Mouse (Mus musculus) G1E (cell line): ENCODE data around the gene Rex1bd.

ENCODE experiments used
- CTCF ChIP-seq: IDR thresholded peaks from 2 replicates; pipeline ENCODE4 v1.5.1; 2012; ENCODE audit warnings: low read depth, low read length, inconsistent platforms, mixed read lengths
- GATA1 ChIP-seq: IDR thresholded peaks from 2 replicates; pipeline ENCODE4 v1.6.1; 2012; ENCODE audit warnings: borderline replicate concordance, low read length, inconsistent platforms, mixed read lengths
- GATA2 ChIP-seq: IDR thresholded peaks from 2 replicates; pipeline ENCODE4 v1.6.1; 2012; ENCODE audit warnings: low read depth, low read length, inconsistent platforms, borderline replicate concordance
- POLR2AphosphoS5 ChIP-seq: IDR thresholded peaks from 2 replicates; pipeline ENCODE4 v1.6.1; 2012; ENCODE audit warnings: low read depth, low read length, inconsistent platforms; ENCODE audit not compliant: insufficient replicate concordance
- TAL1 ChIP-seq: conservative IDR thresholded peaks from 2 replicates; pipeline ENCODE4 v1.6.1; 2012; ENCODE audit warnings: low read depth, low read length, inconsistent platforms, mixed read lengths

GRCm38 (mm10) chr8:70459636-70460035, 46.9 kb downstream of the Rex1bd start:
- no peak for TF ChIP-seq CTCF
- TF ChIP-seq POLR2AphosphoS5: no peak
- no peak for TF ChIP-seq GATA1
- no peak for TF ChIP-seq TAL1
- no peak for TF ChIP-seq GATA2
